Mouse (Mus musculus) CH12.LX (cell line): Measurements from ENCODE around the gene Gm10160. TPM values are rescaled to one million over a fixed set of nuclear protein-coding genes. Genes with fewer than 3 reads are reported as not detected.

Experiments used
- DNase-seq: peaks from one replicate; pipeline ENCODE4 v3.0.0-alpha.2; 2013; ENCODE audit errors: extremely low read depth
- H3K27ac ChIP-seq: 2 replicates; pipeline ENCODE4 v1.5.1; 2012; ENCODE audit warnings: low read depth, mild to moderate bottlenecking, control low read depth, moderate library complexity; ENCODE audit not compliant: insufficient read depth
- H3K27me3 ChIP-seq: replicated peaks from 2 replicates; pipeline ENCODE3; 2012; ENCODE audit warnings: inconsistent platforms
- H3K36me3 ChIP-seq, 2 experiments: replicated peaks in 1 of 2; 2 replicates each; pipeline versions ENCODE3 to v1.6.1; 2012; ENCODE audit warnings: inconsistent platforms in 1 of 2, low read length in 1 of 2, mild to moderate bottlenecking in 1 of 2, mixed read lengths in 1 of 2, moderate library complexity in 1 of 2; ENCODE audit not compliant: control insufficient read depth in 1 of 2, insufficient read depth in 1 of 2
- H3K4me1 ChIP-seq, 2 experiments: 2 replicates each; pipeline ENCODE4 v1.6.1; 2012; ENCODE audit warnings: inconsistent platforms in 1 of 2, moderate library complexity in 1 of 2; ENCODE audit not compliant: insufficient read depth in 2 of 2, control insufficient read depth in 1 of 2
- H3K4me2 ChIP-seq: 2 replicates; pipeline ENCODE4 v1.6.1; 2012; ENCODE audit warnings: low read depth, mild to moderate bottlenecking, control low read depth; ENCODE audit not compliant: poor library complexity, insufficient read depth, severe bottlenecking
- H3K4me3 ChIP-seq, 3 experiments: fragments of 150-350 bp in 1 of 3; sonication (generic) in 1 of 3; replicated peaks in 1 of 3; 2 replicates each; pipeline versions ENCODE3 to v1.5.1; 2011 to 2012; ENCODE audit warnings: low read depth in 2 of 3, low read length in 2 of 3, mild to moderate bottlenecking in 2 of 3, moderate library complexity in 2 of 3, control low read depth in 1 of 3, improper control_type of control experiment in 1 of 3, inconsistent platforms in 1 of 3, mixed read lengths in 1 of 3; ENCODE audit not compliant: poor library complexity in 1 of 3
- H3K79me2 ChIP-seq: replicated peaks from 2 replicates; pipeline ENCODE4 v1.6.1; 2012; ENCODE audit warnings: mild to moderate bottlenecking, moderate library complexity; ENCODE audit not compliant: control insufficient read depth, poor library complexity, insufficient read depth, severe bottlenecking; ENCODE audit errors: extremely low read depth
- H3K9ac ChIP-seq: 2 replicates; pipeline ENCODE4 v1.6.1; 2012; ENCODE audit warnings: low read depth, mild to moderate bottlenecking, control low read depth, moderate library complexity; ENCODE audit not compliant: insufficient read depth
- H3K9me3 ChIP-seq: replicated peaks from 2 replicates; pipeline ENCODE3; 2012; ENCODE audit warnings: low read length, inconsistent platforms, mixed read lengths
- BHLHE40 ChIP-seq: IDR thresholded peaks from 2 replicates; pipeline ENCODE4 v1.6.1; 2011; ENCODE audit warnings: mild to moderate bottlenecking, low read depth, low read length, improper control_type of control experiment
- CHD1 ChIP-seq: IDR thresholded peaks from 2 replicates; pipeline ENCODE4 v1.6.1; 2012; ENCODE audit warnings: low read depth, low read length, improper control_type of control experiment, inconsistent platforms
- CHD2 ChIP-seq: IDR thresholded peaks from 2 replicates; pipeline ENCODE4 v1.6.1; 2011; ENCODE audit warnings: low read length, improper control_type of control experiment
- CTCF ChIP-seq, 2 experiments: IDR thresholded peaks in 1 of 2; conservative IDR thresholded peaks in 1 of 2; 2 replicates each; pipeline ENCODE4 v1.5.1; 2011 to 2012; ENCODE audit warnings: low read depth in 2 of 2, low read length in 2 of 2, improper control_type of control experiment in 1 of 2, inconsistent platforms in 1 of 2, mild to moderate bottlenecking in 1 of 2, moderate library complexity in 1 of 2
- E2F4 ChIP-seq: IDR thresholded peaks from 2 replicates; pipeline ENCODE4 v1.6.1; 2011; ENCODE audit warnings: low read depth, low read length, improper control_type of control experiment; ENCODE audit not compliant: insufficient replicate concordance
- ELF1 ChIP-seq: IDR thresholded peaks from 2 replicates; pipeline ENCODE4 v1.6.1; 2014; ENCODE audit warnings: low read depth, mild to moderate bottlenecking, inconsistent platforms, low read length, improper control_type of control experiment
- ETS1 ChIP-seq: conservative IDR thresholded peaks from 2 replicates; pipeline ENCODE4 v1.6.1; 2012; ENCODE audit warnings: low read depth, mild to moderate bottlenecking, inconsistent platforms, low read length, improper control_type of control experiment, moderate library complexity
- GABPA ChIP-seq: IDR thresholded peaks from 2 replicates; pipeline ENCODE4 v1.6.1; 2012; ENCODE audit warnings: low read depth, low read length, improper control_type of control experiment, inconsistent platforms; ENCODE audit not compliant: insufficient replicate concordance
- KAT2A ChIP-seq: IDR thresholded peaks from 2 replicates; pipeline ENCODE4 v1.6.1; 2012; ENCODE audit warnings: low read length, improper control_type of control experiment, inconsistent platforms; ENCODE audit not compliant: insufficient replicate concordance
- MYC ChIP-seq: IDR thresholded peaks from 2 replicates; pipeline ENCODE4 v1.6.1; 2011; ENCODE audit warnings: low read depth, mild to moderate bottlenecking, improper control_type of control experiment, low read length
- NELFE ChIP-seq: IDR thresholded peaks from 2 replicates; pipeline ENCODE4 v1.6.1; 2011; ENCODE audit warnings: low read depth, low read length, improper control_type of control experiment
- NRF1 ChIP-seq: IDR thresholded peaks from 2 replicates; pipeline ENCODE4 v1.6.1; 2014; ENCODE audit warnings: low read depth, mild to moderate bottlenecking, inconsistent platforms, low read length, improper control_type of control experiment, moderate library complexity
- PAX5 ChIP-seq: IDR thresholded peaks from 2 replicates; pipeline ENCODE4 v1.6.1; 2012; ENCODE audit warnings: low read length, inconsistent platforms, mixed read lengths
- POLR2A ChIP-seq: IDR thresholded peaks from 2 replicates; pipeline ENCODE4 v1.6.1; 2011; ENCODE audit warnings: low read depth, mild to moderate bottlenecking, improper control_type of control experiment, low read length
- RAD21 ChIP-seq: IDR thresholded peaks from 2 replicates; pipeline ENCODE4 v1.6.1; 2011; ENCODE audit warnings: low read depth, mild to moderate bottlenecking, low read length, improper control_type of control experiment, moderate library complexity
- RCOR1 ChIP-seq: conservative IDR thresholded peaks from 2 replicates; pipeline ENCODE4 v1.6.1; 2012; ENCODE audit warnings: low read depth, mild to moderate bottlenecking, inconsistent platforms, low read length, improper control_type of control experiment
- TBP ChIP-seq: conservative IDR thresholded peaks from 2 replicates; pipeline ENCODE4 v1.6.1; 2011; ENCODE audit warnings: low read depth, low read length, improper control_type of control experiment
- TCF12 ChIP-seq: IDR thresholded peaks from 2 replicates; pipeline ENCODE4 v1.6.1; 2014; ENCODE audit warnings: low read depth, mild to moderate bottlenecking, inconsistent platforms, low read length, improper control_type of control experiment
- UBTF ChIP-seq: IDR thresholded peaks from 2 replicates; pipeline ENCODE4 v1.6.1; 2012; ENCODE audit warnings: low read depth, mild to moderate bottlenecking, inconsistent platforms, low read length, improper control_type of control experiment, moderate library complexity
- USF2 ChIP-seq: conservative IDR thresholded peaks from 2 replicates; pipeline ENCODE4 v1.6.1; 2011; ENCODE audit warnings: low read depth, low read length, improper control_type of control experiment
- ZKSCAN1 ChIP-seq: IDR thresholded peaks from 2 replicates; pipeline ENCODE4 v1.6.1; 2012; ENCODE audit warnings: low read depth, inconsistent platforms, low read length, improper control_type of control experiment, borderline replicate concordance
- ZMIZ1 ChIP-seq: IDR thresholded peaks from 2 replicates; pipeline ENCODE4 v1.6.1; 2012; ENCODE audit warnings: low read depth, mild to moderate bottlenecking, inconsistent platforms, low read length, improper control_type of control experiment
- dilution Hi-C: fragments of 300-500 bp; cut with MboI; formaldehyde crosslinking; loops from 2 replicates; pipeline ENCODE4 v1.14.3; 2020; ENCODE audit warnings: low sequenced_read_pairs; ENCODE audit not compliant: extremely low pct_unique_long_range_greater_than_20kb, extremely low pct_ligation_motif_present
- in situ Hi-C: fragments of 300-500 bp; cut with MboI; formaldehyde crosslinking; loops from 3 replicates; pipeline ENCODE4 v1.14.3; 2019; ENCODE audit warnings: low sequenced_read_pairs, low pct_ligation_motif_present, low pct_unique_long_range_greater_than_20kb, mixed read lengths
- polyA plus RNA-seq: library from polyadenylated mRNA; unstranded; fragments of >175 nt; gene quantifications from 2 replicates; pipeline ENCODE4 v1.2.1, GENCODE M21; 2012; ENCODE audit warnings: low read depth; ENCODE audit not compliant: insufficient read length
- total RNA-seq, 2 experiments: library from RNA; depleted of rRNA; stranded (reverse); fragments of 300-350 nt in 1 of 2; fragments of >200 nt in 1 of 2; gene quantifications; 2 replicates each; pipeline ENCODE4 v1.2.3; 2012 to 2014

The Gm10160 gene
- total and polyA plus RNA-seq, 3 experiments: not detected

DNA sequence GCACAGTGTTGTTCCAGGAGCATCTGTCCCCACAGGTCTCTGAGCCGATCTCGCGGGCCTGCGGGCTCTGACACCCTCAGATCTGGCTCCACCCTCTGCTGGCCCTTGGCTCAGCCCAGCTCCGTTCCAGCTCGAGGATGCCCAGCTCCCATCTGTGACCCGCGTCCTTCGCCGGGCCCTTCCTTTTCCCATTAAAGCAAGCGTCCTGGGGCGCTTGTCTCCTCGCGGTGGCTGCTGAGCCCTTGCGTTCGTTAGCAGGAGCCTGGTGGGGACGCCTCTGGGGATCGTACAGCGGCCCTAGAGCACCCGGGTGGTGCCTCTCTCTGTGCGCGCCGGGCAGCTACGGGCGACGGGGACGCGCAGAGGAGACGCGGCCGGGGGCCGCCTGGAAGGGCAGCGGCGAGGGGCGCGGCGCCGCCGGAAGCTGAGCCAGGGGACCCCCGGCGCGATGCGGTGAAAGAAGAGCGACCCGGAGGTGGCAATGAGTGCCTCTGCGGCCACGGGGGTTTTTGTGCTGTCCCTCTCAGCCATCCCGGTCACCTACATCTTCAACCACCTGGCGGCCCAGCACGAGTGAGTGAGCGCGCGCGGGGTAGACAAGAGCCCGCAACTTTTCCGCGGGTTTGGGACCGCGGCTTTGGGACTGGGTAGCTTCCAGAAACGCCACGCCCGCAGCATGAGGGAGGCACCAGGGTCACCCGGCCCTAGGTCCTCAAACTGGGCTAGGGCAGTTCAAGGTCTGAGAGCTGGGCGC is 3.6 kb upstream of the Gm10160 start, which contains the start of gene Tm6sf1:
Gene Tm6sf1 (plus strand): TSS at position 34 of the 754 bp plus-strand sequence.
- H3K36me3 ChIP-seq: no peaks in the 10 kb centered on the region
- dilution Hi-C loops: no loop called here
- peaks cover 14% of the 10 kb centered on the region for H3K27me3 ChIP-seq
- H3K4me1 ChIP-seq: peaks cover 23 to 54% of the 10 kb centered on the region in 2 experiments
- no peak within 1 kb of the TSS for H3K27ac ChIP-seq
- H3K4me3 ChIP-seq: peak within 1 kb of the TSS; percentile 28 to 51 (median 28)
- H3K9me3 ChIP-seq: no peaks in the 10 kb centered on the region
- DNase-seq: no peak
- peak within 1 kb of the TSS; percentile 88 for H3K4me2 ChIP-seq
- TF ChIP-seq ETS1 (no peak), E2F4 (no peak), CHD1 (no peak), CHD2 (no peak), TBP (no peak), ZKSCAN1 (no peak), NELFE (no peak), ELF1 (no peak), KAT2A (no peak), TCF12 (no peak), PAX5 (no peak), RAD21 (no peak), ZMIZ1 (no peak), RCOR1 (no peak)
- peak within 1 kb of the TSS; percentile 21; the same call in 1 of the 2 replicates for H3K9ac ChIP-seq
- in situ Hi-C loops: no loop called here
- H3K79me2 ChIP-seq: no peaks in the 10 kb centered on the region

- Histone ChIP-seq H3K4me2 (no peak overlapping the region), H3K27me3 (peaks cover 14% of the 10 kb centered on the region), H3K79me2 (no peaks in the 10 kb centered on the region), H3K9ac (no peak overlapping the region), H3K4me3 (no peak overlapping the region), H3K36me3 (no peaks in the 10 kb centered on the region), H3K27ac (no peak overlapping the region), H3K9me3 (no peaks in the 10 kb centered on the region), H3K4me1 (peaks cover 18 to 45% of the 10 kb centered on the region in 2 experiments)
- dilution Hi-C loops (no loop called here), in situ Hi-C loops (no loop called here)
- TF ChIP-seq ZMIZ1 (no peak), CHD2 (no peak), ZKSCAN1 (no peak), CHD1 (no peak), BHLHE40 (no peak), PAX5 (no peak), GABPA (no peak), UBTF (no peak), USF2 (no peak), POLR2A (no peak), MYC (no peak), KAT2A (no peak), NRF1 (no peak), CTCF (conservative IDR thresholded peaks at IDR 0.05 in 1 of 2, IDR thresholded peaks at IDR 0.05 in 1 of 2; ENCODE audit: low read depth in 2 of 2, low read length in 2 of 2) (no peak)
- DNase-seq: no peak
These were observed 2.6 kb upstream of the Gm10160 start for GRCm38 (mm10) chr7:81858236-81858635.
